Mouse (Mus musculus): ENCODE results near the gene Pard3b.

DNA sequence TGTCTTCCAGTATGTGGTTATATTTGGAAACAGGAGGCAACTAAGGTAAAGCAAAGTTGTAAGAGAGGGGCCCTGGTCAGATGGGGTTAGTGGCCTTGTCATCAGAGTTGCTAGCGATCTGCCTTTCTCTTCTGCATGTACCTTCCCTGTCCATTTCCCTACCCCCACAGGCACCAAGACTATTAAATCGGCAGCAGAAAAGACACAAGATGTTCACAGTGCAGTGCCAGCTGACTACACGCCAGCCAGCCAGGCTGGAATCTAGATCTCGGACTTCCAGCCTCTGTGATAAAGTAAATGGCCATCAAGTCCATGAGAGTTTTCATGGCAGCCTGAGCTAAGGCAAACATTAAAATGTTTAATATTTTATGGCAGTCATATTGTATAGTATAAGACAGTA is 257.4 kb downstream of the Pard3b start:
- TF ChIP-seq CTCF (IDR thresholded peaks at IDR 0.05; ENCODE audit: extremely low read depth, insufficient read depth, insufficient read length, insufficient replicate concordance) (no peak), POLR2A (IDR thresholded peaks at IDR 0.05; ENCODE audit: low read depth, low read length) (no peak)

Data from spleen, adult 2 months (tissue).